Mouse (Mus musculus) small intestine, adult 2 months (tissue): ENCODE data around the gene Brms1l.

Source experiments
- CTCF ChIP-seq: fragments of 200-500 bp; IDR thresholded peaks from 2 replicates; pipeline ENCODE4 v1.5.1; 2012; ENCODE audit warnings: low read depth, mild to moderate bottlenecking, control low read depth, inconsistent platforms, low read length, moderate library complexity, mixed read lengths; ENCODE audit not compliant: insufficient replicate concordance, insufficient read length; ENCODE audit errors: extremely low read depth
- POLR2A ChIP-seq: fragments of 200-500 bp; IDR thresholded peaks from 2 replicates; pipeline ENCODE4 v1.6.1; 2012; ENCODE audit warnings: low read depth, mild to moderate bottlenecking, control low read depth, inconsistent platforms, low read length, moderate library complexity

DNA sequence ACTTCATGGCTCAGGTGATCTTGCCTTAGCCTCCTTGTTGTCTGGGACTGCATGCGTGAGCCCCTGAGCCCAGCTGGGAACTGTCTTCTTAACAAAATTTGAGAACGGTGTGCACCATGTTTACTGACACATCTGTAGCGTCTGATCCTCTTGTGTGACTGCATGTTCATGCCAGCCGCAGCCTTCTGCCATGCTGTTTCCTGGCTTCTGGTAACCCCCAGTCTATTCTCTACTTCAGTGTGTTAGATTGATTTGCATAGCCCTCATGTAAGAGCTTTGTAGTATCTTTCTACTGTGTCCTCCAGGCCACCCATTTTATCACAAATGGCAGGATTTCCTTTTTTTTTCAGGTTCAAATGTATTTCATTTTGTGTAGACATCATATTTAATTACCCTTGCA lies 11.7 kb downstream of the Brms1l start:
- TF ChIP-seq POLR2A (no peak), CTCF (no peak)
